Mouse (Mus musculus): ENCODE measurements at regions not wholly inside any gene's neighbourhood (a gene's known extent, or its start where the extent isn't known, plus 50 kb on each side); places are given as distances from the start of the nearest gene placed in this dataset.

- WGBS, result 83% methylated on average over 2 of the region's 2 CpGs
- Histone ChIP-seq H3K27ac (ENCODE audit: low read depth, low read length) (no peak overlapping the region), H3K9ac (replicated peaks; ENCODE audit: low read length, poor library complexity, severe bottlenecking) (no peak overlapping the region), H3K27me3 (ENCODE audit: insufficient read depth, low read length) (no peaks in the 10 kb centered on the region), H3K4me3 (ENCODE audit: low read depth, low read length) (no peak overlapping the region), H3K9me3 (ENCODE audit: low read length) (no peaks in the 10 kb centered on the region), H3K4me2 (ENCODE audit: low read depth, low read length, poor library complexity, severe bottlenecking) (no peak overlapping the region), H3K36me3 (ENCODE audit: insufficient read depth, low read length) (no peaks in the 10 kb centered on the region), H3K4me1 (ENCODE audit: insufficient read depth, low read length) (no peaks in the 10 kb centered on the region)
- ATAC-seq (ENCODE audit: low FRiP score) (no peak), DNase-seq (ENCODE audit: low spot score) (no peak)
- TF ChIP-seq CTCF (IDR thresholded peaks at IDR 0.05), result no peak
Measured at GRCm38 (mm10) chr10:103641162-103641561, 273.6 kb downstream of the Slc6a15 start.

GRCm38 (mm10) chr10:103649848-103650247 lies 282.3 kb downstream of the Slc6a15 start:
- ATAC-seq (ENCODE audit: low FRiP score), result no peak
- H3K9ac ChIP-seq (replicated peaks; ENCODE audit: low read length, poor library complexity, severe bottlenecking), result no peak overlapping the region
- H3K36me3 ChIP-seq (ENCODE audit: insufficient read depth, low read length), result no peaks in the 10 kb centered on the region
- no peaks in the 10 kb centered on the region for H3K4me1 ChIP-seq (ENCODE audit: insufficient read depth, low read length)
- H3K4me3 ChIP-seq (ENCODE audit: low read depth, low read length), result no peak overlapping the region
- H3K27ac ChIP-seq (ENCODE audit: low read depth, low read length), result no peak overlapping the region
- TF ChIP-seq CTCF (IDR thresholded peaks at IDR 0.05), result no peak
- H3K27me3 ChIP-seq (ENCODE audit: insufficient read depth, low read length), result no peaks in the 10 kb centered on the region
- 69% methylated on average over 3 of the region's 3 CpGs for WGBS
- H3K4me2 ChIP-seq (ENCODE audit: low read depth, low read length, poor library complexity, severe bottlenecking), result no peak overlapping the region
- no peak for DNase-seq (ENCODE audit: low spot score)
- no peaks in the 10 kb centered on the region for H3K9me3 ChIP-seq (ENCODE audit: low read length)

DNA sequence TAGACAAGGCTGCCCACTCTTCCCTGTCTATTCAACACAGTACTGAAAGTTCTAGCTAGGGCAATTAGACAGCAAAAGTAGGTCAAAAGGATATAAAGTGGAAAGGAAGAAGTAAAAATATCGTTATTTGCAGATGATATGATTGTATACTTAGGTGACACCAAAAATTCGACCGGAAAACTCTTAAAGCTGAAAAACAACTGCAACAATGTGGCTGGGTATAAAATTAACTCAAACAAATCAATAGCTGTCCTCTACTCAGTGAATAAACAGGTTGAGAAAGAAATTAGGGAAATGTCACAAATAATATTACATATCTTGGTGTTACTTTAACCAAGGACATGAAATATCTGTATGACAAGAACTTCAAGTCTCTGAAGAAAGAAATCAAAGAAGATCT lies 305.5 kb downstream of the Slc6a15 start:
- Histone ChIP-seq H3K36me3 (ENCODE audit: insufficient read depth, low read length) (no peaks in the 10 kb centered on the region), H3K4me2 (ENCODE audit: low read depth, low read length, poor library complexity, severe bottlenecking) (no peak overlapping the region), H3K27me3 (ENCODE audit: insufficient read depth, low read length) (no peaks in the 10 kb centered on the region), H3K27ac (ENCODE audit: low read depth, low read length) (no peak overlapping the region), H3K9ac (replicated peaks; ENCODE audit: low read length, poor library complexity, severe bottlenecking) (no peak overlapping the region), H3K4me3 (ENCODE audit: low read depth, low read length) (no peak overlapping the region), H3K4me1 (ENCODE audit: insufficient read depth, low read length) (no peaks in the 10 kb centered on the region), H3K9me3 (ENCODE audit: low read length) (no peaks in the 10 kb centered on the region)
- ATAC-seq (ENCODE audit: low FRiP score), result no peak
- WGBS, result 85% methylated on average over 3 of the region's 3 CpGs
- DNase-seq (ENCODE audit: low spot score), result no peak
- TF ChIP-seq CTCF (IDR thresholded peaks at IDR 0.05), result no peak

DNA sequence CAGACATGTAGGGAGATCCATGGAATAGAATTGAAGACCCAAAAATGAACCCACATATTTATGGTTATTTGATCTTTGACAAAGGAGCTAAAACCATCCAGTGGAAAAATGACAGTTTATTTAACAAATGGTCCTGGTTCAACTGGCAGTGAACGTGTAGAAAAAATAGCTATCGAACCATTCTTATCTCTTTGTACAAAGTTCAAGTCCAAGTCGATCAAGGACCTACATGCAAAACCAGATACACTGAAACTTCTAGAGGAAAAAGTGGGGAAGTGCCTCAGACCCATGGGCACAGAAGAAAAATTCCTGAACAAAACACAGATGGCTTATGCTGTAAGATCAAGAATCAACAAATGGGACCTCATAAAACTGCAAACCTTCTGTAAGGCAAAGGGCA lies 306.2 kb downstream of the Slc6a15 start:
- no peaks in the 10 kb centered on the region for H3K36me3 ChIP-seq (ENCODE audit: insufficient read depth, low read length)
- no peak for TF ChIP-seq CTCF (IDR thresholded peaks at IDR 0.05)

DNA sequence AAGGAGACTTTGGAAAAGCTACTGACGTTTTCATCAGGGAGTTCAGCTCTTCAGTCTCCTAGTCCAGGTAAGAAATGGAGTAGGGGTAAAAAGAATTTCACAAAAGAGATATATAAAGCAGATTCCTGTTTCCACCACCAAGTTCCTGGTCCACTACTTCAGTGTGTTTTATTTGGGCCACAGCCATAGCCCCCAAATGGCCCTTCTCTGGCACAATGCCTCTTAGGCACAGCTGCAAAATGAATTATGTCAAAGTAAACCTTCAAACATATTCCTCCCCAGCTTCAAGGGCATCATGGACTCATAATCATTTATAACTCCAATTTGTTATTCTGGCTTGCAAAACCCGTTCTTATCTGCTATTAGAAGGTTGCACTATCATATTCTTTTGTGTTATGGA lies 325.1 kb downstream of the Slc6a15 start:
- Histone ChIP-seq H3K27me3 (ENCODE audit: insufficient read depth, low read length) (no peaks in the 10 kb centered on the region), H3K9ac (replicated peaks; ENCODE audit: low read length, poor library complexity, severe bottlenecking) (no peak overlapping the region), H3K4me1 (ENCODE audit: insufficient read depth, low read length) (no peaks in the 10 kb centered on the region), H3K9me3 (ENCODE audit: low read length) (no peaks in the 10 kb centered on the region), H3K27ac (ENCODE audit: low read depth, low read length) (no peak overlapping the region), H3K4me3 (ENCODE audit: low read depth, low read length) (no peak overlapping the region), H3K4me2 (ENCODE audit: low read depth, low read length, poor library complexity, severe bottlenecking) (no peak overlapping the region), H3K36me3 (ENCODE audit: insufficient read depth, low read length) (no peaks in the 10 kb centered on the region)
- ATAC-seq (ENCODE audit: low FRiP score), result no peak
- DNase-seq (ENCODE audit: low spot score), result no peak
- WGBS, result 47% methylated on average over 2 of the region's 2 CpGs
- TF ChIP-seq CTCF (IDR thresholded peaks at IDR 0.05), result no peak

More for the DNA sequence above, 306.2 kb downstream of the Slc6a15 start:
- no peaks in the 10 kb centered on the region for H3K9me3 ChIP-seq (ENCODE audit: low read length)
- WGBS, result 91% methylated on average over 3 of the region's 3 CpGs
- H3K4me3 ChIP-seq (ENCODE audit: low read depth, low read length), result no peak overlapping the region
- ATAC-seq (ENCODE audit: low FRiP score) (no peak), DNase-seq (ENCODE audit: low spot score) (no peak)
- H3K27me3 ChIP-seq (ENCODE audit: insufficient read depth, low read length), result no peaks in the 10 kb centered on the region
- no peaks in the 10 kb centered on the region for H3K4me1 ChIP-seq (ENCODE audit: insufficient read depth, low read length)
- no peak overlapping the region for H3K9ac ChIP-seq (replicated peaks; ENCODE audit: low read length, poor library complexity, severe bottlenecking)
- no peak overlapping the region for H3K27ac ChIP-seq (ENCODE audit: low read depth, low read length)
- H3K4me2 ChIP-seq (ENCODE audit: low read depth, low read length, poor library complexity, severe bottlenecking), result no peak overlapping the region

DNA sequence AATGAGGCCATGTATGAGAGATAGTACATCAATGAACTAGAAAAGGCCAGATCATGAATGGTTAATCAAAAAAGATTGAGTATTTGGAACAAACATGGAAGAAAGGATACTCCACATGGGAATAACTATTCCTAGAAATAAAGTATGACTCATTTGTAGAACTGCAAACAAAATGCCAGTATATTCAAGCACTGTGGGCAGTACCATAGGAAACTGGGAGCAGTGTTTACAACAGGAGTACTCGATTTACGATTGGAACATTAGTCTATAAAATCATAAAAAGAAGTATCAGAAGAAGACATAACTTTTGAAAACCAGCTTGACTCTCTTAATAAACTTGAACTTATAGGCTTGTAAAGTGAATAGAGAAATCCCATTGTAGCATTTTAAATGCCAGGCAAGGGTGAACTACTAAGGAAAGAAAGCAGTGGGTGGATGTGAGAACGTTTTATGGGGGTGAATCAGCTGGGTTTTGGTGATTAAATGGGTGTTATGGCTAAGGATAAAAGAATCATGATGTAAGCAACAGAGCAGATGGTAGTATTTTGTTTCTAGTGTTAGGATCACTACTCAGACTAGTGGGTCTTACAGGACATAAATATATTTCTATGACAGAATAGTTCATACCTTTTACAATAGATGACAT lies 347.6 kb downstream of the Slc6a15 start:
- Histone ChIP-seq H3K4me1 (ENCODE audit: insufficient read depth, low read length) (no peaks in the 10 kb centered on the region), H3K9ac (replicated peaks; ENCODE audit: low read length, poor library complexity, severe bottlenecking) (no peak overlapping the region), H3K27ac (ENCODE audit: low read depth, low read length) (no peak overlapping the region), H3K9me3 (ENCODE audit: low read length) (no peaks in the 10 kb centered on the region), H3K4me3 (ENCODE audit: low read depth, low read length) (no peak overlapping the region), H3K36me3 (ENCODE audit: insufficient read depth, low read length) (no peaks in the 10 kb centered on the region), H3K4me2 (ENCODE audit: low read depth, low read length, poor library complexity, severe bottlenecking) (no peak overlapping the region), H3K27me3 (ENCODE audit: insufficient read depth, low read length) (no peaks in the 10 kb centered on the region)
- no peak for TF ChIP-seq CTCF (IDR thresholded peaks at IDR 0.05)
- WGBS, result 81% methylated on average over 3 of the region's 3 CpGs
- ATAC-seq (ENCODE audit: low FRiP score) (no peak), DNase-seq (ENCODE audit: low spot score) (no peak)
